Mouse (Mus musculus): ENCODE measurements around the gene Pomt2.

GRCm38 (mm10) chr12:87088331-87088730 is 59.4 kb downstream of the Pomt2 start:
- TF ChIP-seq GATA1 (IDR thresholded peaks at IDR 0.05; ENCODE audit: low read length) (no peak), TAL1 (IDR thresholded peaks at IDR 0.05; ENCODE audit: low read length) (no peak)
